ENCODE assay signal across 9 mouse cellular contexts in the genomic region with DNA sequence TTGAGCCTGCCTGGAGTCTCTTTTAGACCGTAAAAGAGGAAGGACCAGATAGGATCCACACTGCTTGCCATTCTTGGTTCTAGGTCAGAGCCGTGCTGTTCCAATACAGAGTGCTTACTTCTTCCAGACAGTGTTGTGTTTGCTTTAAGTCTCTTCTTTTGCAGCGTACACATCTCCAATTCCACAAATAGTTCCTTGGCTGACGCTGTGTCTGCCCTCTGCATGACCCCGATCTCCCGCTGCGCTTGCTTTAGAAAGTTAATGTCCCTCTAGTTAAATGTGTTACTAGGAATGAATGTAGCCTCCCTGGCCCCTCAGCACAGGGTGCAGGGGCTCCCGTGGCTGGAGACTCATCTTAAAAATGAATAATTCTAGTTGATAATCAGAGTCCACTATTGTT.
DNase-seq lines count a peak whose midpoint lies in the region; ATAC-seq and TF ChIP-seq lines count a peak whose summit lies in the region.
"Had no signal": no experiment of that assay in that cellular context is flagged by ENCODE, and none has a peak within 500 bp of the region (broad histone marks: within the 10 kb centered on the region; RNA-seq: fewer than 3 reads in every experiment).

No protein-coding gene starts in this region.

- no peak overlapping the region for H3K9ac ChIP-seq in ES-Bruce4 (ENCODE audit: low read depth, poor library complexity, severe bottlenecking)
- 0 out of 2 replicates have a peak overlapping the region, but pooled peaks have one; percentile 39 for H3K9ac ChIP-seq in heart, embryonic 16.5 days (ENCODE audit: low read length)
- H3K9ac ChIP-seq: liver, embryonic 15.5 days had no signal

- H3K9me3 ChIP-seq in ES-Bruce4 (replicated peaks; ENCODE audit: control insufficient read depth, insufficient read depth, low read length, poor library complexity, severe bottlenecking), result no peaks in the 10 kb centered on the region
- no peaks in the 10 kb centered on the region for H3K9me3 ChIP-seq in heart, embryonic 16.5 days (replicated peaks; ENCODE audit: control insufficient read depth, low read length)
- H3K9me3 ChIP-seq: liver, embryonic 15.5 days had no signal

- DNase-seq in adrenal gland, postnatal 14 days, result peak; percentile 11
- DNase-seq in adrenal gland, adult 2 months, result no peak
- DNase-seq in kidney, postnatal 36 days, result peak; percentile 81 to 87
- no peak for DNase-seq in urinary bladder, postnatal 25 days (ENCODE audit: low spot score)
- DNase-seq in spleen, postnatal 10 days (ENCODE audit: low spot score in 2 of 2), result no peak
- DNase-seq in adrenal gland, postnatal 25 days, result no peak

- H3K27me3 ChIP-seq in ES-Bruce4 (ENCODE audit: control insufficient read depth, insufficient read depth, low read length, poor library complexity, severe bottlenecking), result no peaks in the 10 kb centered on the region
- H3K27me3 ChIP-seq in heart, embryonic 16.5 days (ENCODE audit: control insufficient read depth, insufficient read depth, low read length), result no peaks in the 10 kb centered on the region
- H3K27me3 ChIP-seq: liver, embryonic 15.5 days had no signal

- no peak for TF ChIP-seq CTCF in ES-Bruce4 (IDR thresholded peaks at IDR 0.05; ENCODE audit: low read depth, low read length)

- peaks cover 4% of the 10 kb centered on the region for H3K4me1 ChIP-seq in ES-Bruce4 (ENCODE audit: control insufficient read depth, insufficient read depth, low read length)
- peaks cover 12% of the 10 kb centered on the region for H3K4me1 ChIP-seq in heart, embryonic 16.5 days (ENCODE audit: control insufficient read depth, insufficient read depth, low read length)
- H3K4me1 ChIP-seq: liver, embryonic 15.5 days had no signal

- no peak for TF ChIP-seq POLR2A in ES-Bruce4 (IDR thresholded peaks at IDR 0.05; ENCODE audit: insufficient read depth, low read length)

- no peak overlapping the region for H3K27ac ChIP-seq in ES-Bruce4 (ENCODE audit: insufficient read depth, low read length)
- peak overlapping the region; percentile 25; the same call in 1 of the 2 replicates for H3K27ac ChIP-seq in heart, embryonic 16.5 days (ENCODE audit: low read length)
- H3K27ac ChIP-seq: liver, embryonic 15.5 days had no signal

- 10% methylated on average over 8 of the region's 8 CpGs for WGBS in heart, embryonic 16.5 days

- H3K4me3 ChIP-seq in ES-Bruce4 (ENCODE audit: low read depth, low read length), result no peak overlapping the region
- no peak overlapping the region for H3K4me3 ChIP-seq in heart, embryonic 16.5 days (ENCODE audit: low read length)
- H3K4me3 ChIP-seq: liver, embryonic 15.5 days had no signal

- ATAC-seq in heart, embryonic 16.5 days (replicated peaks; ENCODE audit: extremely low read depth, insufficient read depth, low FRiP score), result peak; percentile 60; the same call in 1 of the 2 replicates

- peak overlapping the region; percentile 40 for H3K4me2 ChIP-seq in heart, embryonic 16.5 days (ENCODE audit: low read depth, low read length)
- H3K4me2 ChIP-seq: liver, embryonic 15.5 days had no signal

- no peaks in the 10 kb centered on the region for H3K36me3 ChIP-seq in ES-Bruce4 (ENCODE audit: control insufficient read depth, insufficient read depth, low read length, poor library complexity, severe bottlenecking)
- H3K36me3 ChIP-seq in heart, embryonic 16.5 days (ENCODE audit: control insufficient read depth, insufficient read depth), result no peaks in the 10 kb centered on the region
- H3K36me3 ChIP-seq: liver, embryonic 15.5 days had no signal

- TF ChIP-seq EP300 in ES-Bruce4 (IDR thresholded peaks at IDR 0.05; ENCODE audit: insufficient read depth, low read depth, low read length), result peak; percentile 97

Comparison
In these comparisons a context has a peak if more than half of its experiments do, and no peak if none do; other contexts are left out.
1. DNase-seq: peak in adrenal gland, postnatal 14 days (single experiment) and kidney, postnatal 36 days (2 of 2); none in adrenal gland, adult 2 months (single experiment), urinary bladder, postnatal 25 days (single experiment), spleen, postnatal 10 days (0 of 2) and adrenal gland, postnatal 25 days (single experiment).